Mouse (Mus musculus) embryonic fibroblast, embryonic 13.5 days (primary cell): ENCODE measurements at regions not wholly inside any gene's neighbourhood (a gene's known extent, or its start where the extent isn't known, plus 50 kb on each side); places are given as distances from the start of the nearest gene placed in this dataset.

Experiments
- H3K27ac ChIP-seq: 2 replicates; pipeline ENCODE4 v1.5.1; 2012; ENCODE audit warnings: low read length, control low read depth, inconsistent platforms; ENCODE audit not compliant: insufficient read depth
- H3K4me1 ChIP-seq: 2 replicates; pipeline ENCODE4 v1.6.1; 2011; ENCODE audit warnings: low read length; ENCODE audit not compliant: control insufficient read depth, insufficient read depth
- H3K4me3 ChIP-seq: 2 replicates; pipeline ENCODE4 v1.5.1; 2011; ENCODE audit warnings: mild to moderate bottlenecking, control low read depth, low read length; ENCODE audit not compliant: insufficient read depth
- CTCF ChIP-seq: IDR thresholded peaks from 2 replicates; pipeline ENCODE4 v1.5.1; 2011; ENCODE audit warnings: mild to moderate bottlenecking, control low read depth, low read length, moderate library complexity, borderline replicate concordance; ENCODE audit not compliant: insufficient read depth
- POLR2A ChIP-seq: IDR thresholded peaks from 2 replicates; pipeline ENCODE4 v1.6.1; 2011; ENCODE audit warnings: low read depth, mild to moderate bottlenecking, control low read depth, low read length, moderate library complexity

GRCm38 (mm10) chr10:94999716-95000115, 55.1 kb upstream of the Plxnc1 start:
- H3K4me3 ChIP-seq: no peak overlapping the region
- H3K27ac ChIP-seq: no peak overlapping the region
- TF ChIP-seq POLR2A (no peak), CTCF (no peak)
- peaks cover 2% of the 10 kb centered on the region for H3K4me1 ChIP-seq
